ENCODE assay signal across 8 mouse cellular contexts in genomic region chr11:75178672-75179208, GRCm38 (mm10). TPM values are rescaled to one million over a fixed set of nuclear protein-coding genes. Genes with fewer than 3 reads are reported as not detected.
DNase-seq lines count a peak whose midpoint lies in the region; ATAC-seq and TF ChIP-seq lines count a peak whose summit lies in the region.

Ovca2 (minus strand) TSS chr11:75178835.

- TF ChIP-seq CTCF in bone marrow macrophage, adult 2 months (IDR thresholded peaks at IDR 0.05; ENCODE audit: low read depth, low read length), result peak; percentile 91
- no peak; the same call in 1 of the 2 replicates for TF ChIP-seq CTCF in heart, adult 2 months (IDR thresholded peaks at IDR 0.05)
- TF ChIP-seq CTCF in kidney, adult 2 months (conservative IDR thresholded peaks at IDR 0.05; ENCODE audit: insufficient read depth, insufficient read length, low read depth, low read length), result peak; percentile 83

- under 1% methylated on average over 33 of the region's 33 CpGs for WGBS in embryonic facial prominence, embryonic 15.5 days
- 1% methylated on average over 33 of the region's 33 CpGs for WGBS in heart, adult 2 months
- under 1% methylated on average over 33 of the region's 33 CpGs for WGBS in kidney, adult 2 months
- WGBS in limb, embryonic 12.5 days, result under 1% methylated on average over 33 of the region's 33 CpGs
- under 1% methylated on average over 33 of the region's 33 CpGs for WGBS in midbrain, embryonic 14.5 days

- ATAC-seq in embryonic facial prominence, embryonic 15.5 days (ENCODE audit: insufficient number of reproducible peaks, low FRiP score, low TSS enrichment, low read depth), result peak; percentile 94
- ATAC-seq in limb, embryonic 12.5 days (ENCODE audit: insufficient number of reproducible peaks, insufficient read depth, low FRiP score, low TSS enrichment, low read depth), result peak; percentile 95
- peak; percentile 94 for ATAC-seq in midbrain, embryonic 14.5 days (ENCODE audit: low FRiP score, low TSS enrichment)

- TF ChIP-seq EP300 in heart, adult 2 months (IDR thresholded peaks at IDR 0.05; ENCODE audit: insufficient read depth, low read depth, low read length), result 0 out of 2 replicates have a peak, but pooled peaks have one; percentile 7

- TF ChIP-seq POLR2A in bone marrow macrophage, adult 2 months (IDR thresholded peaks at IDR 0.05; ENCODE audit: borderline replicate concordance, low read depth, low read length), result no peak
- peak; percentile 81 for TF ChIP-seq POLR2A in heart, adult 2 months (IDR thresholded peaks at IDR 0.05; ENCODE audit: insufficient read depth, low read depth, low read length)
- peak; percentile 48 for TF ChIP-seq POLR2A in kidney, adult 2 months (IDR thresholded peaks at IDR 0.05; ENCODE audit: low read depth, low read length)

- peak within 1 kb of the TSS; percentile 71 for H3K4me2 ChIP-seq in embryonic facial prominence, embryonic 15.5 days (replicated peaks)
- H3K4me2 ChIP-seq in limb, embryonic 12.5 days, result peak within 1 kb of the TSS; percentile 98
- H3K4me2 ChIP-seq in midbrain, embryonic 14.5 days (ENCODE audit: low read length), result peak within 1 kb of the TSS; percentile 94

- peaks cover 7% of the 10 kb centered on the region for H3K4me1 ChIP-seq in bone marrow macrophage, adult 2 months (ENCODE audit: control insufficient read depth, insufficient read depth, low read length)
- peaks cover 18% of the 10 kb centered on the region for H3K4me1 ChIP-seq in embryonic facial prominence, embryonic 15.5 days
- peaks cover 5% of the 10 kb centered on the region for H3K4me1 ChIP-seq in heart, adult 2 months (ENCODE audit: control insufficient read depth, insufficient read depth, low read length)
- peaks cover 4% of the 10 kb centered on the region; the same call in 1 of the 2 replicates for H3K4me1 ChIP-seq in kidney, adult 2 months (ENCODE audit: control insufficient read depth, insufficient read depth, low read length)
- peaks cover 20% of the 10 kb centered on the region for H3K4me1 ChIP-seq in limb, embryonic 12.5 days (replicated peaks)
- H3K4me1 ChIP-seq in midbrain, embryonic 14.5 days (ENCODE audit: control insufficient read depth, insufficient read depth, low read length), result peaks cover 15% of the 10 kb centered on the region

- DNase-seq in A20 (ENCODE audit: low read depth, low spot score), result peak; percentile 95
- peak; percentile 91 for DNase-seq in heart, adult 2 months
- peak; percentile 93 for DNase-seq in kidney, adult 2 months
- DNase-seq in midbrain, embryonic 14.5 days, result peak; percentile 95
- peak; percentile 82 to 86 for DNase-seq in spleen, adult 18-20 months

- intact Hi-C loops in heart, adult 2 months (cut with DNase I), result loop anchor here (1.0 to 5.0 kb wide), 2 partner anchors 113 to 251 kb away; partner anchors contain the start of genes Smg6 and Srr

- peaks cover 6% of the 10 kb centered on the region; the same call in 1 of the 2 replicates for H3K27me3 ChIP-seq in embryonic facial prominence, embryonic 15.5 days
- no peaks in the 10 kb centered on the region for H3K27me3 ChIP-seq in heart, adult 2 months (ENCODE audit: control insufficient read depth, insufficient read depth, low read length)
- no peaks in the 10 kb centered on the region for H3K27me3 ChIP-seq in kidney, adult 2 months (replicated peaks; ENCODE audit: control insufficient read depth, insufficient read depth, low read length)
- H3K27me3 ChIP-seq in limb, embryonic 12.5 days, result peaks cover 8% of the 10 kb centered on the region; the same call in 1 of the 2 replicates
- H3K27me3 ChIP-seq in midbrain, embryonic 14.5 days (ENCODE audit: control insufficient read depth, insufficient read depth, low read length), result no peaks in the 10 kb centered on the region

- H3K9me3 ChIP-seq in embryonic facial prominence, embryonic 15.5 days (replicated peaks), result no peaks in the 10 kb centered on the region
- no peaks in the 10 kb centered on the region for H3K9me3 ChIP-seq in limb, embryonic 12.5 days
- H3K9me3 ChIP-seq in midbrain, embryonic 14.5 days (ENCODE audit: control insufficient read depth, low read length), result no peaks in the 10 kb centered on the region

- H3K27ac ChIP-seq in bone marrow macrophage, adult 2 months (ENCODE audit: insufficient read depth, low read depth, low read length), result 0 out of 2 replicates have a peak within 1 kb of the TSS, but pooled peaks have one; percentile 24
- H3K27ac ChIP-seq in embryonic facial prominence, embryonic 15.5 days (replicated peaks), result peak within 1 kb of the TSS; percentile 82
- peak within 1 kb of the TSS; percentile 88 for H3K27ac ChIP-seq in heart, adult 2 months
- H3K27ac ChIP-seq in kidney, adult 2 months (ENCODE audit: insufficient read depth, low read depth, low read length), result peak within 1 kb of the TSS; percentile 41
- H3K27ac ChIP-seq in limb, embryonic 12.5 days, result peak within 1 kb of the TSS; percentile 80
- peak within 1 kb of the TSS; percentile 94 for H3K27ac ChIP-seq in midbrain, embryonic 14.5 days (replicated peaks; ENCODE audit: low read depth, low read length)

- H3K79me2 ChIP-seq in heart, adult 2 months (replicated peaks; ENCODE audit: control insufficient read depth, insufficient read depth, low read length), result no peaks in the 10 kb centered on the region

- peak within 1 kb of the TSS; percentile 90 for H3K4me3 ChIP-seq in bone marrow macrophage, adult 2 months (ENCODE audit: insufficient read depth, low read length)
- H3K4me3 ChIP-seq in embryonic facial prominence, embryonic 15.5 days (replicated peaks), result peak within 1 kb of the TSS; percentile 59
- peak within 1 kb of the TSS; percentile 79 for H3K4me3 ChIP-seq in heart, adult 2 months
- H3K4me3 ChIP-seq in kidney, adult 2 months (ENCODE audit: insufficient read depth, low read depth, low read length), result peak within 1 kb of the TSS; percentile 94
- H3K4me3 ChIP-seq in limb, embryonic 12.5 days (replicated peaks), result peak within 1 kb of the TSS; percentile 78
- H3K4me3 ChIP-seq in midbrain, embryonic 14.5 days (replicated peaks; ENCODE audit: low read depth, low read length), result peak within 1 kb of the TSS; percentile 64

- H3K9ac ChIP-seq in embryonic facial prominence, embryonic 15.5 days, result peak within 1 kb of the TSS; percentile 53
- peak within 1 kb of the TSS; percentile 87 for H3K9ac ChIP-seq in heart, adult 2 months (ENCODE audit: low read depth, low read length)
- H3K9ac ChIP-seq in limb, embryonic 12.5 days (replicated peaks), result peak within 1 kb of the TSS; percentile 79
- H3K9ac ChIP-seq in midbrain, embryonic 14.5 days (replicated peaks; ENCODE audit: low read length), result peak within 1 kb of the TSS; percentile 70

- peaks cover 48% of the 10 kb centered on the region for H3K36me3 ChIP-seq in embryonic facial prominence, embryonic 15.5 days
- H3K36me3 ChIP-seq in heart, adult 2 months (ENCODE audit: control insufficient read depth, insufficient read depth, low read length), result no peaks in the 10 kb centered on the region
- H3K36me3 ChIP-seq in kidney, adult 2 months (ENCODE audit: control insufficient read depth, insufficient read depth, low read length), result no peaks in the 10 kb centered on the region; the same call in 1 of the 2 replicates
- peaks cover 47% of the 10 kb centered on the region for H3K36me3 ChIP-seq in limb, embryonic 12.5 days
- peaks cover 37% of the 10 kb centered on the region for H3K36me3 ChIP-seq in midbrain, embryonic 14.5 days (ENCODE audit: control insufficient read depth, insufficient read depth, low read length)

RNA-seq across cellular contexts. Expression of gene Ovca2, which starts in this region (rescaled TPM):
- 13.4 and 17.7 TPM in 2 replicates for polyA plus RNA-seq in bone marrow macrophage, adult 2 months (2012; ENCODE audit: insufficient read depth, insufficient read length, missing spikeins)
- 23.8 and 25.1 TPM in 2 replicates for polyA plus RNA-seq in embryonic facial prominence, embryonic 15.5 days (2015; fragmentation: Nextera tagmentation; extraction: Ambion mirVana)
- total RNA-seq in heart, adult 2 months (2021), result 1 to 10 TPM; 5.7 to 6.1 TPM
- polyA plus RNA-seq in heart, adult 2 months (2012; rRNA removed), result 11.1 and 16.7 TPM in 2 replicates
- polyA plus RNA-seq in kidney, adult 2 months (2012; rRNA removed), result 18.6 and 33.7 TPM in 2 replicates
- 29.6 and 31.0 TPM in 2 replicates for polyA plus RNA-seq in limb, embryonic 12.5 days (2016; fragmentation: Nextera tagmentation; extraction: Ambion mirVana)
- polyA plus RNA-seq in midbrain, embryonic 14.5 days (2014; fragmentation: Nextera tagmentation; extraction: Ambion mirVana), result 15.4 and 20.2 TPM in 2 replicates

Comparison
In these comparisons a context has a peak if more than half of its experiments do, and no peak if none do; other contexts are left out.
1. Peak in every context shown above with its lines: DNase-seq, ATAC-seq, H3K4me3 ChIP-seq and H3K27ac ChIP-seq.
2. H3K27ac ChIP-seq: peak in every context shown above with its lines; median percentile 94 in midbrain, embryonic 14.5 days; 88 in heart, adult 2 months; 82 in embryonic facial prominence, embryonic 15.5 days; 80 in limb, embryonic 12.5 days; 41 in kidney, adult 2 months; 24 in bone marrow macrophage, adult 2 months.